Mouse (Mus musculus): ENCODE measurements at regions not wholly inside any gene's neighbourhood (a gene's known extent, or its start where the extent isn't known, plus 50 kb on each side); places are given as distances from the start of the nearest gene placed in this dataset.

- TF ChIP-seq CTCF (IDR thresholded peaks at IDR 0.05; ENCODE audit: low read depth) = no peak
- TF ChIP-seq EP300 (IDR thresholded peaks at IDR 0.05; ENCODE audit: low read depth) = no peak
Measured at GRCm38 (mm10) chr17:82846776-82847494, 368.2 kb upstream of the Pkdcc start.

All from liver, postnatal 0 days (tissue).